Mouse (Mus musculus) hindbrain, embryonic 11.5 days (tissue): Measurements from ENCODE around the gene Efhd2. TPM values are rescaled to one million over a fixed set of nuclear protein-coding genes. Genes with fewer than 3 reads are reported as not detected.

ENCODE experiments used
- ATAC-seq: fragments of 200-750 bp; cut with Nextera tagmentation; 2 replicates; pipeline ENCODE4 v1.8.0; 2017; ENCODE audit warnings: mild to moderate bottlenecking, moderate TSS enrichment, moderate library complexity; ENCODE audit not compliant: low FRiP score
- DNase-seq: peaks from one replicate; pipeline ENCODE4 v3.0.0-alpha.2; 2015; ENCODE audit warnings: low spot score
- H3K27ac ChIP-seq: fragments of 300-500 bp; sonication (generic); 2 replicates; pipeline ENCODE4 v1.5.1; 2014; ENCODE audit warnings: mild to moderate bottlenecking, low read depth, low read length
- H3K27me3 ChIP-seq: fragments of 300-500 bp; sonication (generic); 2 replicates; pipeline ENCODE4 v1.6.1; 2014; ENCODE audit warnings: mild to moderate bottlenecking, low read length, moderate library complexity, mixed read lengths; ENCODE audit not compliant: control insufficient read depth, insufficient read depth
- H3K36me3 ChIP-seq: fragments of 300-500 bp; sonication (generic); 2 replicates; pipeline ENCODE4 v1.6.1; 2014; ENCODE audit warnings: mild to moderate bottlenecking, low read length, moderate library complexity, mixed read lengths; ENCODE audit not compliant: control insufficient read depth, insufficient read depth
- H3K4me1 ChIP-seq: fragments of 300-500 bp; sonication (generic); replicated peaks from 2 replicates; pipeline ENCODE4 v1.6.1; 2014; ENCODE audit warnings: low read length, mixed read lengths; ENCODE audit not compliant: control insufficient read depth, insufficient read depth
- H3K4me2 ChIP-seq: fragments of 300-500 bp; sonication (generic); replicated peaks from 2 replicates; pipeline ENCODE4 v1.6.1; 2014; ENCODE audit warnings: mild to moderate bottlenecking, low read depth, low read length
- H3K4me3 ChIP-seq: fragments of 300-500 bp; sonication (generic); 2 replicates; pipeline ENCODE4 v1.5.1; 2014; ENCODE audit warnings: low read depth, low read length
- H3K9ac ChIP-seq: fragments of 300-500 bp; sonication (generic); 2 replicates; pipeline ENCODE4 v1.6.1; 2014; ENCODE audit warnings: low read depth, low read length
- H3K9me3 ChIP-seq: fragments of 300-500 bp; sonication (generic); 2 replicates; pipeline ENCODE4 v1.6.1; 2016; ENCODE audit warnings: low read length; ENCODE audit not compliant: control insufficient read depth
- WGBS: fragments of 180-500 bp; shearing (Covaris S2); extraction: QIAGEN DNeasy Blood & Tissue Kit; methylation state at CpG from one replicate; pipeline ENCODE4 v1.1.7; 2014; 5-methylcytosine and 5-hydroxymethylcytosine counted together
- polyA plus RNA-seq: library from polyadenylated mRNA; unstranded; fragments of >200 nt; fragmentation: Nextera tagmentation; extraction: Ambion mirVana; gene quantifications from 2 replicates; pipeline ENCODE4 v1.2.1, GENCODE M21; 2014

Gene Efhd2
- polyA plus RNA-seq, 1 experiment from 2014 or later: 25.0 TPM

DNA sequence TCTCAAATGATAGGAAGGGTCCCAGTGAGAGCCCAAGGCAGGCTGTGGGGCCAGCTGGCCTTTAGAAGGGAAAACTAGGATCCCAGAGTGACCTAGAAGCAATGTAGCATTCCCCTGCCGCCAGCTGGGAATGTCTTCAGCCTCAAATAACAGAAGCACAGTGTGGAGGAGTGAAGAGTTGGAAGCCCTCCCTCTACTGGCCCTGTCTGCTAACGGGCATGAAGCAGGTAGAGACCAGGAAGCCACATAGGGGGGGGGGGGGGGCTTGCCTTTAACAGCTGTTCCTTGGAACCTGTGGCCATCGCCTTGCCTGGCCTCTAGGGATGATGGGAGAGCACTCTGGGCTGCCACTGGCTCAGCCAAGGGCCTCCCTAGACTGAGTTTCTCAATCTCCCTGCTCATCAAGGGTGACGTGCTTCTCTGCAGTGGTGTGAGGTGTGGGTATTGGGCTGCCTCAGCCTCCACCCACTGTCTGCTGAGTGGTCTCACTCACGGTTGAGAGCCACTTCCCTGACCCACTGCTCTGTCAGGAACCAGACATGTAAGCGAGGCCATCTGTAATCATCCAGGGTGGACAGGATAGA lies 11.8 kb upstream of the Efhd2 start:
- DNase-seq (no peak), ATAC-seq (no peak)
- Histone ChIP-seq H3K4me2 (no peak overlapping the region), H3K4me3 (no peak overlapping the region), H3K36me3 (no peaks in the 10 kb centered on the region), H3K27me3 (no peaks in the 10 kb centered on the region), H3K9ac (no peak overlapping the region), H3K9me3 (no peaks in the 10 kb centered on the region), H3K27ac (no peak overlapping the region), H3K4me1 (no peaks in the 10 kb centered on the region)
- 58% methylated on average over 6 of the region's 6 CpGs for WGBS

DNA sequence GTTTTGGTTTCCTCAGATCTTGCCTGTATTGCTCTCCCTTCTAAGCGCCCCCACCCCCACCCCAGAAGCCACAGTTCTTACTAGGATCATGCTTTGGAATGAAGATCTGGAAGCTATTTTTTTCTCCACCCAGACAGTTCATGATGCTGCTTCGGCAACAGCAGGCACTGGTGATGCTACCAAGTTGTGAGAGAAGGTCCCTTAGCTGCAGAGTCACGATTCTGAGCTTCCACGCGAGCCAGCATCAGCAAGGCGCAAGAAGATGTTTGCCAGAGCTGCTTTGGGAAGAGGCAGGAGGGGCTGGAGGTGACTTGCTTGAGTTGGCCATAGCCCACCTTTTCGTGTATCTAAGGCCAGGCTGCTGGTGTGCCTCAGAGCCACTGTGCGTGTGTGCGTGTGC lies 10.7 kb upstream of the Efhd2 start:
- H3K9ac ChIP-seq: no peak overlapping the region
- H3K36me3 ChIP-seq: no peaks in the 10 kb centered on the region
- DNase-seq (no peak), ATAC-seq (no peak)
- no peaks in the 10 kb centered on the region for H3K27me3 ChIP-seq
- 77% methylated on average over 9 of the region's 9 CpGs for WGBS
- no peaks in the 10 kb centered on the region for H3K9me3 ChIP-seq
- H3K4me1 ChIP-seq: no peaks in the 10 kb centered on the region
- no peak overlapping the region for H3K4me2 ChIP-seq
- no peak overlapping the region for H3K27ac ChIP-seq
- no peak overlapping the region for H3K4me3 ChIP-seq

DNA sequence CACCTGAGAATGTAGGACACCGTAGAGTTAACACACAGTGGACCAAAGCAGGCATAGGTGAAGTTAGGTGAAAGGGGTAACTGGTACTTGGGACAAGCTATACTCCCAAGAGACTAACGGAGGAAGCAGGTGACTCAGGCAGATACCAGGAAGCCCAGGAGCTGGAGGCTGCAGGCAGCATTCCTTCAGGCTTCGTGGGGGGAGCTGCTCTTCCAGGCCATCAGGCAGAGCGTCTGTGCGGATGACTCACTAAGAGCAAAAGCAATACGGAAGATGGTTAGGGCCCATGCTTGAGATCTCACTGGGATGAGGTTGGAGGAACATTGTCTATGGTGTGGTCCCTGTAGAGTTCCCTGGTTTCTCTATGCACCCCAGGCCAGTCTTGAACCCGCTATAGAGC lies 8.1 kb upstream of the Efhd2 start:
- no peaks in the 10 kb centered on the region for H3K9me3 ChIP-seq
- WGBS: 87% methylated on average over 7 of the region's 7 CpGs
- ATAC-seq (no peak), DNase-seq (no peak)
- no peaks in the 10 kb centered on the region for H3K4me1 ChIP-seq
- no peak overlapping the region for H3K27ac ChIP-seq
- no peak overlapping the region for H3K4me3 ChIP-seq
- H3K27me3 ChIP-seq: no peaks in the 10 kb centered on the region
- no peak overlapping the region for H3K4me2 ChIP-seq
- no peaks in the 10 kb centered on the region for H3K36me3 ChIP-seq
- no peak overlapping the region for H3K9ac ChIP-seq

DNA sequence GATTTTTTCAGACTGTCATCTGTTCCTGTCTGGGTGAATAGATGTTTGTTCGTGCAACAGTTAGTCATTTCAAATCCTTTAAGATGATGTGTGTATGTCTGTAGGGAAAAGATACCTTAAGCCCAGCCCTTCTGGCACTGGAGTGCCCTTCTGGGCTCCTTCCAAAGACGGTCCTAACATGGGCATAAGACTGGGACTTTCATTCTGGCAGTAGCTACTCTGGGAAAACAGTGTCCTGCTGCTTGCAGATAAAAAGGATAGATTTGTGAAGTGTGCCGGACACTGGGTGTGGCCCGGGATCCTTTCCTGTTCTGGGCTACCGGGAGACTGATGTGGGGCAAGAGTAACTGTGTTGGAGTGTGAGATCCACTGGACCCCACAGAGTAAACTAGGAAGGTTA lies 7.2 kb upstream of the Efhd2 start:
- no peak for DNase-seq
- Histone ChIP-seq H3K4me3 (no peak overlapping the region), H3K4me1 (no peaks in the 10 kb centered on the region)

DNA sequence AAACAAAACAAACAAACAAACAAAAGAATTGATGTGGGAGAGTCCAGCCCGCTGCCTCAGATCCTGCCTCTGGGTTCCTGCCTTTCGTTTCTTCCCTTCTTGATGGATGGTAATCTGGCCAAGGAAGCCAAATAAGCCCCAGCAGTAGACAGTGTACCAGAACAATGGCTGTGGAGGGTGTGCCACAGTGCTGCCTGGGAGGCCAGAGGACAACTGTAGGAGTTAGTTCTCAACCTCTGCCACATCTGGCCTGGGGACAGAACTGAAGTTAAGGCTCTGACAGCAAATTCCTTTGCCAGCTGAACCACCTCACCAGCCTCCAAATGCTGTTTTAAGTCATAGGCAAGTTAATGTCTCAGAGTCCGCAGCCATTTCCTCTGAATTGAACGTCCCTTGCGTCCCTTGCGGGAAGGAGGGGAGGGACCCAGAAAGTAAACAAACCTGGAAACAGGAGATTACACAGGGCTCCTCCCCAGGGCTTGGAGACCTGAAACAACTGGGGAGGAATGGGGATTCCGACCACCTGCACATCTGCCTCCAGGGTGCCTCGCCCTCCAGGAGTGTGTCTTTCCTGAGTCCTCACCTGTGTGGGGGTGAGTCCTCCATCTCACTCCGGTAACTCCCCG lies 6.7 kb upstream of the Efhd2 start:
- ATAC-seq: no peak
- no peaks in the 10 kb centered on the region for H3K36me3 ChIP-seq
- no peaks in the 10 kb centered on the region for H3K27me3 ChIP-seq
- H3K4me3 ChIP-seq: no peak overlapping the region
- DNase-seq: no peak
- no peak overlapping the region for H3K9ac ChIP-seq
- H3K4me1 ChIP-seq: no peaks in the 10 kb centered on the region
- H3K27ac ChIP-seq: no peak overlapping the region
- WGBS: 73% methylated on average over 10 of the region's 10 CpGs
- no peak overlapping the region for H3K4me2 ChIP-seq
- H3K9me3 ChIP-seq: no peaks in the 10 kb centered on the region

More for the DNA sequence above, 7.2 kb upstream of the Efhd2 start:
- no peaks in the 10 kb centered on the region for H3K9me3 ChIP-seq
- H3K4me2 ChIP-seq: no peak overlapping the region
- no peak overlapping the region for H3K9ac ChIP-seq
- H3K27me3 ChIP-seq: no peaks in the 10 kb centered on the region
- H3K36me3 ChIP-seq: no peaks in the 10 kb centered on the region
- WGBS: 80% methylated on average over 5 of the region's 5 CpGs
- ATAC-seq: no peak
- H3K27ac ChIP-seq: no peak overlapping the region

DNA sequence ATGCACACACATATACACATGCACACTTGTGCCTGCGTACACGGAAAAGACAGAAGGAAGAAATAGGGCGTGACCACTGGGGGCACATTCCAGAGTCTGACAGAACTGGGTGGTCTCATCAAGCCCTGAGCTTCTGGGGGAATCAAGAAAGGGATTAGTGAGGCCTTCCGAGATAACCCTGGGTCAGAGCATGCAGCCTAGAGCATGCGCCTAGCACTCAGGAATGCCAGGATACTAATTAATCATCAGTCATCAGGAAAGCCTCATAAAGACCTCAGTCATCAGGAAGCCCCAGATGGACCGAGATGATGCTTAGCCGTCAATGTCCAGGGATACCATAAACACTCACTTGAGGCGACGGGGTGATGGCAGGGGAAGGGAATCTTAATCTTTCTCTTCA lies 5.2 kb upstream of the Efhd2 start:
- H3K27me3 ChIP-seq: no peaks in the 10 kb centered on the region
- 69% methylated on average over 9 of the region's 9 CpGs for WGBS
- no peak for ATAC-seq

DNA sequence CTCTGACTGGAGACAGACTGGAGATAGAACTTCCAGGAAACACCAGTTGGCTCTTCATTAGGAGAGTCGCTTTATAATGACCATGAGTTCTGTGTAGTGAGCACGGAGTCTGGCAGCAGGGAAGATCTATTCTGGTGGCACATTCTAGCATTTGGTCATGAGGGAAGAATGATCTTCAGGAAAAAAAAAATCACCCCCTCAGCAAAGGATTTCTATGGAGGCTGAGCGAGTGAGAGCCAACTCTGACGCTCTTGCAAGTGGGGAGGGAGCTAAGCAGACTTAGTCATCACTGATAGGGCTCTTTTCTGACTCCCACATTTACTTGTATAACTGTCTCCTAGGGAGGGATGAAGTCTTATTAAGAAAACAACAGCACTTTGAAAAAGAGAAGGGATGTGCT lies 4.4 kb upstream of the Efhd2 start:
- Histone ChIP-seq H3K9ac (no peak overlapping the region), H3K4me3 (no peak overlapping the region), H3K27me3 (no peaks in the 10 kb centered on the region), H3K36me3 (no peaks in the 10 kb centered on the region), H3K4me1 (0 out of 2 replicates have a peak, but pooled peaks cover 3% of the 10 kb centered on the region), H3K4me2 (no peak overlapping the region), H3K27ac (no peak overlapping the region), H3K9me3 (no peaks in the 10 kb centered on the region)
- ATAC-seq: no peak
- DNase-seq: no peak
- 83% methylated on average over 4 of the region's 4 CpGs for WGBS

More for the DNA sequence above, 5.2 kb upstream of the Efhd2 start:
- H3K27ac ChIP-seq: no peak overlapping the region
- H3K9me3 ChIP-seq: no peaks in the 10 kb centered on the region
- no peaks in the 10 kb centered on the region for H3K36me3 ChIP-seq
- H3K4me1 ChIP-seq: 0 out of 2 replicates have a peak, but pooled peaks cover 3% of the 10 kb centered on the region
- no peak overlapping the region for H3K4me3 ChIP-seq
- no peak for DNase-seq
- no peak overlapping the region for H3K9ac ChIP-seq
- H3K4me2 ChIP-seq: no peak overlapping the region

DNA sequence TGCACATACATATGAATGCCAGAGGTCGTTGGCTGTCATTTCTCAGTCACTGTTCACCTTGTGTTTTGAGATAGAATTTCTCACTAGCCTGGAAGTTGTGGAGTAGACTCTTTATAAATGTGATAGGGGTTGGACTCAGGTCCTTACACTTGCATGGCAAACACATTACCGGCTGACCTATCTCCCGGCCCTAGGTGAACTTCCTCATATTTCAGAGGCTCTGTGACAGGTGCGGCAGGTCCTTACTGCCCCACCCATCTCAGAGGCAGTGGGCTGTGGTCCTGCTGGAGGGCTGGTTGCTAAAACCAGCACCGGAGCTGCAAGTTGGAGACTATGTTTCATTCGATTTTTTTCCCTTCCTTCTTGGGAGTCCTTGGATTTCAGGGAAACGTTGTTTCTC lies 3.9 kb upstream of the Efhd2 start:
- Histone ChIP-seq H3K4me2 (no peak overlapping the region), H3K36me3 (no peaks in the 10 kb centered on the region), H3K27ac (no peak overlapping the region), H3K4me3 (no peak overlapping the region), H3K9ac (no peak overlapping the region), H3K27me3 (no peaks in the 10 kb centered on the region), H3K9me3 (no peaks in the 10 kb centered on the region), H3K4me1 (peaks cover 3% of the 10 kb centered on the region; the same call in 1 of the 2 replicates)
- DNase-seq (no peak), ATAC-seq (no peak)
- WGBS: 70% methylated on average over 7 of the region's 7 CpGs

DNA sequence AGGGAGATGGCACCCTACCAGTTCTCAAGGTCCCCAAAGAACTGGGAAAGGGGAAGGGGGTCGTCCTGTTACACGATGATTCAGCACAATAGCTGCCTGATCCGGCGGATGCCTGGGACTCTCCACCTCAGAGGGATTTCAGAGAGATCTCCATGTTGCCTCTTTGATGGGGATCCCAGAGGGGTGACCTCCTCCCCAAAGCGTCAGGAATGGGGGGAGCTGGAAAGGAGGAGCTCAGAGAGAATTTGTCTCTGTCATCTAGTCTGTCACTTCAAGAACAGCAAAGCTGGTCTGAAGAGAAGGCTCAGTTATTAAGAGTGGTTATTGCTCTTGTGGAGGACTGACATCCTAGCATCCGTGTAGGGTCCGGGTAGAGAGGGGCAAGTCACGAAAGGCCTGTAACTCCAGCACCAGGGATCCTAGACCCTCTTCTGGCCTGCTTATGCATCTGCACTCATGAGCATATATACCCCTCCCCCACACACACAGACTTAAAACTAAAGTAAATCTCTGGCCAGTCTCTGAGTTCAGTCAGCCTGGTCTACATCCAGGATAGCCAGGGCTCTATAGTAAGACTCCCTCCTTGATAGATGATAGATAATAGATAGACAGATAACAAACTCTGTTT lies 875 bp upstream of the Efhd2 start:
- ATAC-seq (0 out of 2 replicates have a peak, but pooled peaks have one; percentile 17), DNase-seq (peak; percentile 46)
- Histone ChIP-seq H3K27me3 (no peaks in the 10 kb centered on the region), H3K4me1 (peaks cover 5% of the 10 kb centered on the region; the same call in 1 of the 2 replicates), H3K4me2 (peak overlapping the region; percentile 98), H3K4me3 (peak overlapping the region; percentile 67), H3K36me3 (no peaks in the 10 kb centered on the region), H3K9ac (no peak overlapping the region; the same call in 1 of the 2 replicates), H3K27ac (no peak overlapping the region), H3K9me3 (no peaks in the 10 kb centered on the region)
- WGBS: 15% methylated on average over 8 of the region's 8 CpGs
